Mouse (Mus musculus) small intestine, adult 2 months (tissue): Measurements from ENCODE around the gene Fam53b. TPM values are rescaled to one million over a fixed set of nuclear protein-coding genes. Genes with fewer than 3 reads are reported as not detected.

ENCODE experiments used
- H3K27ac ChIP-seq: fragments of 200-500 bp; 2 replicates; pipeline ENCODE4 v1.5.1; 2012; ENCODE audit warnings: low read depth, low read length, control low read depth, inconsistent platforms; ENCODE audit not compliant: insufficient read depth
- H3K27me3 ChIP-seq: fragments of 200-500 bp; 2 replicates; pipeline ENCODE4 v1.6.1; 2012; ENCODE audit warnings: mild to moderate bottlenecking, moderate library complexity, low read length, inconsistent platforms; ENCODE audit not compliant: control insufficient read depth, insufficient read depth
- H3K36me3 ChIP-seq: fragments of 200-500 bp; 2 replicates; pipeline ENCODE4 v1.6.1; 2012; ENCODE audit warnings: mild to moderate bottlenecking, low read length, control low read depth, inconsistent platforms; ENCODE audit not compliant: control insufficient read depth, insufficient read depth
- H3K4me1 ChIP-seq: fragments of 200-500 bp; 2 replicates; pipeline ENCODE4 v1.6.1; 2012; ENCODE audit warnings: low read length, inconsistent platforms, mixed read lengths; ENCODE audit not compliant: control insufficient read depth, insufficient read depth, insufficient read length
- H3K4me3 ChIP-seq: fragments of 200-500 bp; 2 replicates; pipeline ENCODE4 v1.5.1; 2012; ENCODE audit warnings: low read depth, mild to moderate bottlenecking, control low read depth, inconsistent platforms, low read length, moderate library complexity
- CTCF ChIP-seq: fragments of 200-500 bp; IDR thresholded peaks from 2 replicates; pipeline ENCODE4 v1.5.1; 2012; ENCODE audit warnings: low read depth, mild to moderate bottlenecking, control low read depth, inconsistent platforms, low read length, moderate library complexity, mixed read lengths; ENCODE audit not compliant: insufficient replicate concordance, insufficient read length; ENCODE audit errors: extremely low read depth
- POLR2A ChIP-seq: fragments of 200-500 bp; IDR thresholded peaks from 2 replicates; pipeline ENCODE4 v1.6.1; 2012; ENCODE audit warnings: low read depth, mild to moderate bottlenecking, control low read depth, inconsistent platforms, low read length, moderate library complexity
- WGBS: fragments of 180-500 bp; shearing (Covaris S2); methylation state at CpG from one replicate; pipeline ENCODE4 v1.1.7; 2018; 5-methylcytosine and 5-hydroxymethylcytosine counted together
- polyA plus RNA-seq: library from polyadenylated mRNA; depleted of rRNA; stranded (reverse); fragments of >200 nt; gene quantifications from 2 replicates; pipeline ENCODE4 v1.2.3, GENCODE M21; 2012

Gene Fam53b
- polyA plus RNA-seq, 1 experiment: 55.7 TPM

DNA sequence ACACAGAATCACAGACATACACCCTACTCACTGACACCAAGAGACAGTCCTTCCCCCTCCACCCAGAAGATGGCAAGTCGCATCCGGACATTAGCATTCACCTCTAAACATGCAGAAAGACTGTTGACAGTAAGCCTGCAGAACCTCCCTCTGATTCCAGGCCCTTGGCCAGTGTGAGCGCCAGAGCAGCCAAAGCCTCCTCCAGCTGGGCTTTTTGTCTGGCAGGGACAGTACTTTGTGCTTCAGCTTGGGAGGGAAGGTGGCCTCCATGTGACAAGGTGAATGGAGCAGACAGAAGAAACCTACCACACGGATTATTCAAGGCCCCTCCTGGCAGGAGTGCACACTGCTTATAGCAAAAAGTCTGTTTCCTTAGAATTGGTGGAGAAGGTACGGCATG is 7.4 kb downstream of the Fam53b start:
- H3K36me3 ChIP-seq: no peaks in the 10 kb centered on the region; the same call in 1 of the 2 replicates
- 78% methylated on average over 5 of the region's 5 CpGs for WGBS
- no peak for TF ChIP-seq CTCF
- no peak for TF ChIP-seq POLR2A
- no peak overlapping the region for H3K27ac ChIP-seq
- H3K4me3 ChIP-seq: no peak overlapping the region
- H3K4me1 ChIP-seq: peaks cover 56% of the 10 kb centered on the region
- no peaks in the 10 kb centered on the region for H3K27me3 ChIP-seq

DNA sequence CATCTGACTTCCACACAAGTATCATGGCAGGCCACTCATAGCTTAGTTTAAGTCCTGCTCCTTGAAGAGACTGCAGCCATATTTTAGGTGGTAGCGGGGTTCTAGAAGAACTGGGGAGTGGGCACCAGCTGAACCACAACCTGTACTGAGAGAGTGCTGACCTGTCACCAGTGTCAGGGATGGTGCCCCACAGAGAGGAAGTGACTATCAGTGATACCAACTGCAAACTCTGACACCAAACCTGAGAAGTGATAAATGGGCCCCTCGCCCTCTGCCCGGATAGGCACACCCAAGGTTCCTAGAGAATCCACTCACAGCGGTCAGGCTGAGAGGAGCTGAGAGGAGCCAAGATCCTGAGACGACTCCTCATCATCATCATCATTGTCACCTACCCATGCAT is 8.7 kb downstream of the Fam53b start:
- H3K36me3 ChIP-seq: no peaks in the 10 kb centered on the region; the same call in 1 of the 2 replicates
- 54% methylated on average over 5 of the region's 5 CpGs for WGBS
- no peak overlapping the region for H3K4me3 ChIP-seq
- H3K27me3 ChIP-seq: no peaks in the 10 kb centered on the region
- peak overlapping the region; percentile 65; the same call in 1 of the 2 replicates for H3K27ac ChIP-seq
- peaks cover 63% of the 10 kb centered on the region for H3K4me1 ChIP-seq
- TF ChIP-seq POLR2A: no peak
- TF ChIP-seq CTCF: no peak

DNA sequence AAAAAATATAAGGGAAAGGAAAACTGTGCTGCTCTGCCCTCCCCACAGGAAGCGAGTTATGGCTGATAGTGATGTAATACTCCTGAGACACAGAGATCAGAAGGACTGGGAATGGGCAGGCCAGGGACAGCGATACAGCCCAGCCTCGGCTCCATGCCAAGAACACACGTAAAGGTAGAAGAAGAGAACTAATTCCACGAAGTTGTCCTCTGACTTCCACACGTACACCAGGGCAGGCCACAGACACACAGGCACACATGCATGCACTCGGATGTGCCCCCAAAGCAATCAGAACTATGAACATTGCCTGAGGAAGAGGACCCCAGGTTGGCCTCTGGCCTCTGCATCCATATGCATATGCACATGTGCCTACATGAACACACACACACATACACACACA is 9.2 kb downstream of the Fam53b start:
- H3K4me1 ChIP-seq: peaks cover 67% of the 10 kb centered on the region
- TF ChIP-seq POLR2A (no peak), CTCF (no peak)
- H3K27me3 ChIP-seq: no peaks in the 10 kb centered on the region
- 36% methylated on average over 7 of the region's 7 CpGs for WGBS
- no peak overlapping the region for H3K4me3 ChIP-seq
- peak overlapping the region; percentile 65 for H3K27ac ChIP-seq
- H3K36me3 ChIP-seq: no peaks in the 10 kb centered on the region; the same call in 1 of the 2 replicates

DNA sequence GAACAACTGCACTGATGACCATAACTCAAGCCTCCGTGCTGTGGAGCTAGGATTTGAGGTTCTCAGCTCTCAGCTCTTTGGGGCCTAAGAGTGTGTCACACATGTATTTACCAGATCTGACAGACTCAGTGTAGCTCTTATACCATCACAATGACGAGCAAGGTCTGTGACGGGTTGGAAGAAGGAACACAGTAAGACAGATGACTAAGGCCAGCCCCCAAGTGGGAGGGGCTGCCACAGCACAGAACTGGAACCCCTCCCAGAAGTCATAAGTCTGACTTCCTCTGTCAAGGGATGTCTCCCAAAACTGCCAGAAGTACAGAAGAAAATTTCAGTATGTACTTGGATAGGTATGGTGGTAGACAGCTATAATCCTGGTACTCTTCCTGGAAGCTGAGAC is 9.7 kb downstream of the Fam53b start:
- H3K4me3 ChIP-seq: no peak overlapping the region
- H3K27me3 ChIP-seq: no peaks in the 10 kb centered on the region
- H3K36me3 ChIP-seq: no peaks in the 10 kb centered on the region; the same call in 1 of the 2 replicates
- peak overlapping the region; percentile 65 for H3K27ac ChIP-seq
- WGBS: 45% methylated on average over 3 of the region's 3 CpGs
- H3K4me1 ChIP-seq: peaks cover 67% of the 10 kb centered on the region
- TF ChIP-seq POLR2A (no peak), CTCF (no peak)

DNA sequence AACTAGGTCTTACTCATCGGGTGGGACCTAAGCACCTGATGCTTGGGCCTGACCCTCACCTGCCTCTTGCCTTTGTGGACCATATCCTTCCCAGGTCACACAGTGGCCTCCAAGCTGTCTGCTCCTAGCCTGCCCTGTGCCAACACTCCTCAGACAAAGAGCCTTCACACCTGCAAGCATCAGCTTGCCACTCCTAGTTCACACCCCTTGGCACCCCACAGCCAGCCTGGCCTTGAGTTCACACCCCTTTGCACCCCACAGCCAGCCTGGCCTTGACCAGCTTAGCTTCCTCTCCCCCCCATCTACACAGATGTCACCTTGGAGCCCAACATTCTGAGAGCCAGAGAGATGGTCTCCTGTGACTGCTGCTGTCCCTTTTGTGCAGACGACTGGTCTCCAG is 10.3 kb downstream of the Fam53b start:
- Histone ChIP-seq H3K4me3 (no peak overlapping the region), H3K27me3 (no peaks in the 10 kb centered on the region), H3K27ac (peak overlapping the region; percentile 65; the same call in 1 of the 2 replicates), H3K36me3 (peaks cover 3% of the 10 kb centered on the region; the same call in 1 of the 2 replicates), H3K4me1 (peaks cover 65% of the 10 kb centered on the region)
- no peak for TF ChIP-seq POLR2A
- no peak for TF ChIP-seq CTCF
- 40% methylated on average over 2 of the region's 2 CpGs for WGBS

DNA sequence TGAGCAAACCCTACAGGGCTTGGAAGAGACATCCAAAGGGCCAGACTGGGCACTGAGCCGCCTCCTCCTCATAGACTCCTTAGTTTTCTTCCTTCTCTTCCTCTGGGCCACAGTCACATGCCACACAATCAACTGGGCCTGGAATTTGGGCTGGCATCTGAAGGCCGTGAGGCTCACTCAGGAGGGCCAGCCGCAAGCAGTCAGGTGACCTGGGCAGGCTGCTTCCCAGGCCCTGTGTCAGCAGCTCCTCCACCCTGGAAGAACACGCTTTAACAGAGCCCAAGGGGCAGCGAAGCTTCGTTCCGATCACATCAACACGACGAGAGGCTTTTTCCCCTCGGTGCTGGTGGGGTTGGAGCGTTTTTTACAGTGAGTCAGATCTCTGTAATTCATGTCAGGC is 11.0 kb downstream of the Fam53b start:
- peaks cover 62% of the 10 kb centered on the region for H3K4me1 ChIP-seq
- no peak for TF ChIP-seq CTCF
- TF ChIP-seq POLR2A: no peak

DNA sequence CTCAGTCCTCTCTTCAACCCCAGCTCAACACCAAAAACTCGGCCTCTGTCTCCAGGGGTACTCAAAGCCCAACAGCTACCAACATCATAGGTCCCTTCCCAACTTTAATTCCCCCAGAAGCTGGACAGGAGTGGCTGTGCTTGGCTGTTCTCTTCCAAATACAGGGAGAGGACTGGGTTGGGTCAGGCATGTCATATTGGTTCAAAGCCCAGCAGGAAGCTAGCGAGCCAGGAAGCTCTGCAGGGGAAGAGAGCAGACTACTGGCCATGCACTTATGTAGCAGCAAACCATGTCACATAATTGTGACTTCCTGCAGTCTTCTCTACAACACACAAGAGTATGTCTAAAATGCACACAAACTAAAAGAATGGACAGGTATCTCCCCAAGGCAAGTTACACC is 11.6 kb downstream of the Fam53b start:
- H3K36me3 ChIP-seq: peaks cover 3% of the 10 kb centered on the region; the same call in 1 of the 2 replicates
- H3K4me1 ChIP-seq: peaks cover 62% of the 10 kb centered on the region
- H3K27ac ChIP-seq: no peak overlapping the region
- H3K4me3 ChIP-seq: no peak overlapping the region
- H3K27me3 ChIP-seq: no peaks in the 10 kb centered on the region
- WGBS: 61% methylated on average over 2 of the region's 2 CpGs
- no peak for TF ChIP-seq POLR2A
- no peak for TF ChIP-seq CTCF

More for the DNA sequence above, 11.0 kb downstream of the Fam53b start:
- H3K36me3 ChIP-seq: peaks cover 3% of the 10 kb centered on the region; the same call in 1 of the 2 replicates
- no peak overlapping the region for H3K4me3 ChIP-seq
- no peak overlapping the region for H3K27ac ChIP-seq
- WGBS: 80% methylated on average over 11 of the region's 11 CpGs
- H3K27me3 ChIP-seq: no peaks in the 10 kb centered on the region
